Mouse (Mus musculus): ENCODE data around the gene Trub2. TPM values are rescaled to one million over a fixed set of nuclear protein-coding genes. Genes with fewer than 3 reads are reported as not detected.

Trub2 gene
- total and polyA plus RNA-seq, 3 experiments = 40.9 to 44.7 TPM; not detected in 1

DNA sequence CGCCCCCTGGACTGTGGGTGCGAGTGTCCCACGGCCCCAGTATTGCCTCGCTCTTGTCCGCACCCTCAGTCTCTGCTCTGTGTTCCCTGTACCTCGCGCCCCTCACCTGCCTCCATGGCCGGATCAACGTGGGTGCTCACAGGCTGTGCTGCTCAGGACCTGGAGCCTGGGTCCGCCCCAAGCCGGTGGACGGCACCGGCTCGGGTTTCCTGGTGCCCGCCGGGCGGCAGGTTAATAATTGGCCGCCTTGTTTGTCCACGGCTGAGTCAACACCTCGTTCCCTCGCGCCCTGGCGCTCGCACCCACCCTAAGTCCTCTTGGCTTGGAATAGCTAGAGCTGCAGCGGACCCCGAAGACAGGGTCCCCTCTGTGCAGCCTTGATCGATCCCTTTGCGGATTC is 36.8 kb downstream of the Trub2 start, which contains the start of gene Gm13420:
TSS of gene Gm13420 (minus strand) at position 189 of the 400 bp plus-strand sequence.
- Histone ChIP-seq H3K79me2 (ENCODE audit: control insufficient read depth, insufficient read depth, low read length, poor library complexity) (no peaks in the 10 kb centered on the region), H3K4me3 (ENCODE audit: control insufficient read depth in 1 of 2, insufficient read depth in 1 of 2, low read depth in 2 of 2, low read length in 2 of 2) (no peak within 1 kb of the TSS), H3K36me3 (ENCODE audit: control insufficient read depth in 1 of 2, insufficient read depth in 2 of 2, low read length in 2 of 2) (no peaks in the 10 kb centered on the region), H3K27me3 (ENCODE audit: control insufficient read depth in 1 of 2, insufficient read depth in 2 of 2, low read length in 2 of 2) (no peaks in the 10 kb centered on the region), H3K27ac (ENCODE audit: control insufficient read depth, low read depth, low read length) (no peak within 1 kb of the TSS), H3K9me3 (replicated peaks; ENCODE audit: insufficient read depth, low read length) (no peaks in the 10 kb centered on the region), H3K4me1 (ENCODE audit: control insufficient read depth in 1 of 2, insufficient read depth in 2 of 2, low read length in 2 of 2) (no peaks in the 10 kb centered on the region), H3K9ac (ENCODE audit: control insufficient read depth, low read depth, low read length, poor library complexity, severe bottlenecking) (no peak within 1 kb of the TSS)
- DNase-seq (ENCODE audit: low read depth, low spot score) = no peak
- TF ChIP-seq E2F4 (IDR thresholded peaks at IDR 0.05; ENCODE audit: borderline replicate concordance, low read depth, low read length) (no peak), TBP (IDR thresholded peaks at IDR 0.05; ENCODE audit: low read depth, low read length) (no peak), ZKSCAN1 (IDR thresholded peaks at IDR 0.05; ENCODE audit: low read depth, low read length) (no peak), JUND (IDR thresholded peaks at IDR 0.05; ENCODE audit: low read depth, low read length) (no peak), POLR2A (IDR thresholded peaks at IDR 0.05; ENCODE audit: control insufficient read depth in 1 of 2, insufficient read depth in 1 of 2, low read depth in 1 of 2, low read length in 2 of 2, poor library complexity in 1 of 2) (no peak), RAD21 (IDR thresholded peaks at IDR 0.05; ENCODE audit: low read depth, low read length) (no peak)

DNA sequence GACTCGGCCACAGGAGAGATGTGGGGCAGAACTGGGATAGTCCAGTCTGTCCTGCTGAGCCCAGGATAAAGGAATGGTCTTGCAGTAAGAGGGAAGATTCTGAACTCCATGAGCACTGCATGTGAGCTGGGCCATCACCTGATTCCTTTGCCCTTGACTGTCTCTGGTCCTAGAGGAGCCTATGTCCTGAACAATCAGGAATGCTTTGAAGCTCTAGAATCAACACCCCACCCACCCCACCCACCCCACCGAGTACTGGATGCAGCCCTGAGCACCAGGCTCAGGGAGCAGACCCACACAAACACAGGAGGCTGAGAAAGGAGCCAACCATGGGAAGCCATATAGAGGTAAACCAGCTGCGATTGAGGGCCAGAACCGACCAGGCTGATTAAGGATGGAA is 39.8 kb downstream of the Trub2 start:
- Histone ChIP-seq H3K36me3 (ENCODE audit: control insufficient read depth in 1 of 2, insufficient read depth in 2 of 2, low read length in 2 of 2) (no peaks in the 10 kb centered on the region), H3K4me1 (ENCODE audit: control insufficient read depth in 1 of 2, insufficient read depth in 2 of 2, low read length in 2 of 2) (no peaks in the 10 kb centered on the region), H3K9me3 (replicated peaks; ENCODE audit: insufficient read depth, low read length) (no peaks in the 10 kb centered on the region), H3K27ac (ENCODE audit: control insufficient read depth, low read depth, low read length) (no peak overlapping the region), H3K4me3 (ENCODE audit: control insufficient read depth in 1 of 2, insufficient read depth in 1 of 2, low read depth in 2 of 2, low read length in 2 of 2) (no peak overlapping the region), H3K27me3 (ENCODE audit: control insufficient read depth in 1 of 2, insufficient read depth in 2 of 2, low read length in 2 of 2) (no peaks in the 10 kb centered on the region), H3K79me2 (ENCODE audit: control insufficient read depth, insufficient read depth, low read length, poor library complexity) (no peaks in the 10 kb centered on the region), H3K9ac (ENCODE audit: control insufficient read depth, low read depth, low read length, poor library complexity, severe bottlenecking) (no peak overlapping the region)
- DNase-seq (ENCODE audit: low read depth, low spot score) = no peak
- TF ChIP-seq NRF1 (IDR thresholded peaks at IDR 0.05; ENCODE audit: insufficient read depth, low read depth, low read length, poor library complexity, severe bottlenecking) = no peak
- no peak for TF ChIP-seq POLR2AphosphoS2 (IDR thresholded peaks at IDR 0.05; ENCODE audit: low read length)
- no peak for TF ChIP-seq POLR2A (IDR thresholded peaks at IDR 0.05; ENCODE audit: control insufficient read depth in 1 of 2, insufficient read depth in 1 of 2, low read depth in 1 of 2, low read length in 2 of 2, poor library complexity in 1 of 2)
- no peak for TF ChIP-seq BHLHE40 (IDR thresholded peaks at IDR 0.05; ENCODE audit: borderline replicate concordance, low read depth, low read length)
- no peak for TF ChIP-seq UBTF (IDR thresholded peaks at IDR 0.05; ENCODE audit: borderline replicate concordance, insufficient read depth, low read depth, low read length)
- TF ChIP-seq ZNF384 (IDR thresholded peaks at IDR 0.05; ENCODE audit: low read depth, low read length) = no peak

DNA sequence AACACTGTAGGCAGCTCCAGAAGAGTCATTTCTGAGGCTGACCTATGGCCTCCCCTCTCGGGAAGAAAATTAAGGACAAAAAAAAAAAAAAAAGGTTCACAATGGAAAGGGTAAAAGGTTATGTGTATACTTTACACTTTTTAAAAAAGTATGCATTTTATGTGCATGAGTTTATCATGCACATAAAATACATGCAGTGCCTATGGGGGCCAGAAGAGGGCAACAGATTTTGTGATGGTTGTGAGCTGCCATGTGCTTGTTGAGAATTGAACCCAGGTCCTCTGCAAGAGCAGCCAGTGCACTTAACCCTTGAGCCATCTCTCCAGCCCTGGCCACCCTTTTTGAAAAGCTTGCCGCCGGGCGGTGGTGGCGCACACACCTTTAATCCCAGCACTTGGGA is 40.5 kb downstream of the Trub2 start:
- H3K27me3 ChIP-seq (ENCODE audit: control insufficient read depth in 1 of 2, insufficient read depth in 2 of 2, low read length in 2 of 2) = no peaks in the 10 kb centered on the region
- no peak overlapping the region for H3K27ac ChIP-seq (ENCODE audit: control insufficient read depth, low read depth, low read length)
- no peaks in the 10 kb centered on the region for H3K4me1 ChIP-seq (ENCODE audit: control insufficient read depth in 1 of 2, insufficient read depth in 2 of 2, low read length in 2 of 2)
- H3K9ac ChIP-seq (ENCODE audit: control insufficient read depth, low read depth, low read length, poor library complexity, severe bottlenecking) = no peak overlapping the region
- peak; percentile 49; the same call in 1 of the 2 replicates for TF ChIP-seq MAX (IDR thresholded peaks at IDR 0.05; ENCODE audit: low read length)
- no peak for TF ChIP-seq MAFK (IDR thresholded peaks at IDR 0.05; ENCODE audit: borderline replicate concordance, low read depth, low read length)
- TF ChIP-seq RAD21 (IDR thresholded peaks at IDR 0.05; ENCODE audit: low read depth, low read length) = peak; percentile 20
- TF ChIP-seq CTCF (IDR thresholded peaks at IDR 0.05 in 2 of 3, conservative IDR thresholded peaks at IDR 0.05 in 1 of 3; ENCODE audit: control insufficient read depth in 1 of 3, insufficient read depth in 1 of 3, low read depth in 2 of 3, low read length in 3 of 3, poor library complexity in 1 of 3, severe bottlenecking in 1 of 3) = peak; percentile 38 to 55 (median 51)
- no peak for TF ChIP-seq USF1 (IDR thresholded peaks at IDR 0.05; ENCODE audit: low read depth, low read length)
- TF ChIP-seq SIN3A (IDR thresholded peaks at IDR 0.05; ENCODE audit: low read length) = no peak
- TF ChIP-seq POLR2AphosphoS2 (IDR thresholded peaks at IDR 0.05; ENCODE audit: low read length) = no peak
- TF ChIP-seq ZKSCAN1 (IDR thresholded peaks at IDR 0.05; ENCODE audit: low read depth, low read length) = no peak
- peak; percentile 58 for TF ChIP-seq SMC3 (IDR thresholded peaks at IDR 0.05; ENCODE audit: low read depth, low read length)
- no peak for TF ChIP-seq NRF1 (IDR thresholded peaks at IDR 0.05; ENCODE audit: insufficient read depth, low read depth, low read length, poor library complexity, severe bottlenecking)
- no peak for TF ChIP-seq ETS1 (IDR thresholded peaks at IDR 0.05; ENCODE audit: low read depth, low read length)
- peak; percentile 33; the same call in 1 of the 2 replicates for TF ChIP-seq ZC3H11A (IDR thresholded peaks at IDR 0.05; ENCODE audit: low read depth, low read length)
- no peak for TF ChIP-seq POLR2A (IDR thresholded peaks at IDR 0.05; ENCODE audit: control insufficient read depth in 1 of 2, insufficient read depth in 1 of 2, low read depth in 1 of 2, low read length in 2 of 2, poor library complexity in 1 of 2)
- TF ChIP-seq E2F4 (IDR thresholded peaks at IDR 0.05; ENCODE audit: borderline replicate concordance, low read depth, low read length) = no peak
- peak; percentile 87 for TF ChIP-seq MYC (IDR thresholded peaks at IDR 0.05; ENCODE audit: low read depth, low read length)
- TF ChIP-seq GABPA (IDR thresholded peaks at IDR 0.05; ENCODE audit: low read depth, low read length) = no peak
- no peak for TF ChIP-seq EP300 (IDR thresholded peaks at IDR 0.05; ENCODE audit: low read depth in 1 of 2, low read length in 2 of 2)
- TF ChIP-seq TAL1 (IDR thresholded peaks at IDR 0.05; ENCODE audit: low read length) = no peak
- TF ChIP-seq ZMIZ1 (IDR thresholded peaks at IDR 0.05; ENCODE audit: low read depth, low read length) = no peak
- no peaks in the 10 kb centered on the region for H3K79me2 ChIP-seq (ENCODE audit: control insufficient read depth, insufficient read depth, low read length, poor library complexity)
- no peaks in the 10 kb centered on the region for H3K36me3 ChIP-seq (ENCODE audit: control insufficient read depth in 1 of 2, insufficient read depth in 2 of 2, low read length in 2 of 2)
- H3K9me3 ChIP-seq (replicated peaks; ENCODE audit: insufficient read depth, low read length) = no peaks in the 10 kb centered on the region
- DNase-seq (ENCODE audit: low read depth, low spot score) = peak; percentile 61
- no peak overlapping the region for H3K4me3 ChIP-seq (ENCODE audit: control insufficient read depth in 1 of 2, insufficient read depth in 1 of 2, low read depth in 2 of 2, low read length in 2 of 2)

Data from MEL (cell line).